Mouse (Mus musculus) lung, adult 2 months (tissue): ENCODE measurements around the gene Rtcb.

Experiments used
- CTCF ChIP-seq: fragments of 200-500 bp; IDR thresholded peaks from 2 replicates; pipeline ENCODE4 v1.5.1; 2011; ENCODE audit warnings: mild to moderate bottlenecking, low read length, control low read depth; ENCODE audit not compliant: insufficient read depth
- POLR2A ChIP-seq: fragments of 200-500 bp; IDR thresholded peaks from 2 replicates; pipeline ENCODE4 v1.6.1; 2011; ENCODE audit warnings: low read depth, mild to moderate bottlenecking, control low read depth, low read length, borderline replicate concordance; ENCODE audit errors: extremely low read depth

- no peak for TF ChIP-seq CTCF
- TF ChIP-seq POLR2A, result no peak
Measured at GRCm38 (mm10) chr10:85929208-85929591, 28.4 kb downstream of the Rtcb start.
